Mouse (Mus musculus) c-Kit-positive CD71-positive TER-119-negative erythroid progenitor cells, embryonic 14.5 days (primary cell): ENCODE measurements around the gene Fam173a.
"Not testable (repeated sequence)": the region's sequence is repeated elsewhere in the genome, so short reads cannot be mapped to it uniquely, and the experiment has no call there.

Experiments used
- DNase-seq: peaks from one replicate; pipeline ENCODE4 v3.0.0-alpha.2; 2013; ENCODE audit warnings: low read depth

Fam173a gene

GRCm38 (mm10) chr17:25760148-25760547, 32.6 kb downstream of the Fam173a start:
- DNase-seq: no peak

- no peak for DNase-seq
Observed at GRCm38 (mm10) chr17:25757691-25758090, 35.0 kb downstream of the Fam173a start.

- no peak for DNase-seq
Observed at GRCm38 (mm10) chr17:25756378-25757242, 36.1 kb downstream of the Fam173a start.

GRCm38 (mm10) chr17:25755627-25756377, 36.9 kb downstream of the Fam173a start:
- no peak for DNase-seq

DNA sequence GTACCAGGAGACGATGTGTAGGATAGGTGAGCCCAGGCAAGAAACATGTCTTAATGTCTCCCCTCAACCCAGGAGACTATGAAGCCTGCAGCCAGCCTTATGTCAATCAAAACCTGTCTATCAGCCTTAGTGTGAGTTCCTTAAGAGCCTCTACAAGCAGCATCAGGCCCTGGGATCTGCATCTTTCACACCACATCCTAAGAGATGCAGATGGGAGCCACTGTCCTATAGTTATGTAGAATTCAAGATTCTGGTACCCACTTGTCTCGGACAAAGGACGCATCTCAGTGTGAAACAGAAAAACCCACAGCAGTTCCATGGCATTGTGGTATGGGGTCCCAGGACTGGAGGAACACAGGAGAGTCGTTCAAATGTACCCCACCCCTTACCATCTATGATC, 37.6 kb downstream of the Fam173a start:
- DNase-seq: no peak

GRCm38 (mm10) chr17:25754241-25754640, 38.5 kb downstream of the Fam173a start, which contains the start of gene Msln:
TSS of gene Msln (minus strand) at chr17:25754378.
- DNase-seq: no peak

GRCm38 (mm10) chr17:25751446-25751845, 41.3 kb downstream of the Fam173a start:
- DNase-seq: no peak

DNA sequence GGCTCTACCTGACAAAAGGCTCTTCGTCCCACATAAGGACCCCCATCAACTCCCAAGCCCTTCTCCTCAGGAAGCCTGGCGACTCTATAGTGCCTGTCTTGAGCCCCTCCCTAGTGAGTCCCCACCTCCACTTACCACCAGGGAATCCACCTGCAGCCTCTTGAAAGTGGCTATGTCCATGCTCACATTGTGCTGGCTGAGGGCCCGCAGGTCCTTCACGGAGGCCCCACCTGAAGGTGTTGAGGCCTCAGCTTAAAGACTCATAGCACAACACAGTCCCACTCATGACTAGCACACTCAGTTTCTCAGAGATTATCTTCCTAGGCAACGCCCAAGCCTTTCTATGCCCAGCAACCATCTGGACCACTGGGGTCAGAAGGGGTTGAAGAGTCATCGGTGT, 43.4 kb downstream of the Fam173a start:
- no peak for DNase-seq

- no peak for DNase-seq
Observed at GRCm38 (mm10) chr17:25748238-25748637, 44.5 kb downstream of the Fam173a start.

DNA sequence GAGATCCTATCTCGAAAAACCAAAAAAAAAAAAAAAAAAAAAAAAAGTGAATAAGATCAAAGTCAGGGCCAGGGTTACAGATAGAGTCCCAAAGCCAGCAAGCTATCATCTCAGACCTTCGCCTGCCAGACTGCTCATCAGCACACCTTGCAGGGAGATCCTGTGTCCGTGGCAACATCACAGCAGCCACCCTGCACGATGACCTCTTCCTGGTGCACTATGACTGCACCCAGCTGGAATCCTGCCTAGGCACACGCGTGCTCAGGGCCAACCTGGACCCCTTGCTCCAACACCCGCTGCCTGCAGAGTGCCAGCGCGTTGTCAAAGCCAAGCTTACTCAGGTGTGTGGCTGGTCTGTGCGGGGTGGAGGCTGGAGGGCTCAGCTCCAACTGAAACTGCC, 48.4 kb downstream of the Fam173a start:
- no peak for DNase-seq

GRCm38 (mm10) chr17:25743831-25744230, 48.9 kb downstream of the Fam173a start:
- DNase-seq: no peak

DNA sequence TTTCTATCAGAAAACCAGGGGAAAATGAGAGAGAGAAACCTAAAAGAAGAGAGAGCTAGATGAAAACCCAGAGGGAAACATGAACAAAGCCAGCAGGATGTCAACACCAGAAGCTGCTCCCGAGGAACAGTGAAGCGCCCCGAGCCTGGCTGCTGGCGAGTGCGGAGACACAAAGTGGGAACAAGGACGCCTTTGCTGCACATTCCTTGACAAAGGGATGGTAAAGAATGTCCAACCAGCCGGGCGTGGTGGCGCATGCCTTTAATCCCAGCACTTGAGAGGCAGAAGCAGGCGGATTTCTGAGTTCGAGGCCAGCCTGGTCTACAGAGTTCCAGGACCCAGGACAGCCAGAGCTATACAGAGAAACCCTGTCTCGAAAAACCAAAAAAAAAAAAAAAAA, 51.2 kb downstream of the Fam173a start:
- not testable (repeated sequence) for DNase-seq
